Mouse (Mus musculus): ENCODE results near the gene Cdhr5.

The Cdhr5 gene

GRCm38 (mm10) chr7:141276546-141276945, at the start of gene Cdhr5:
Cdhr5 (minus strand) TSS chr7:141276786.
- DNase-seq (ENCODE audit: low read depth, low spot score): no peak

- DNase-seq (ENCODE audit: low read depth, low spot score): no peak
Observed at GRCm38 (mm10) chr7:141324686-141325085, 48.1 kb upstream of the Cdhr5 start.

GRCm38 (mm10) chr7:141319446-141319845, 42.9 kb upstream of the Cdhr5 start:
- DNase-seq (ENCODE audit: low read depth, low spot score): peak; percentile 57

GRCm38 (mm10) chr7:141317619-141318132, 41.1 kb upstream of the Cdhr5 start:
- no peak for DNase-seq (ENCODE audit: low read depth, low spot score)

GRCm38 (mm10) chr7:141315974-141316373, 39.4 kb upstream of the Cdhr5 start:
- DNase-seq (ENCODE audit: low read depth, low spot score): peak; percentile 80

GRCm38 (mm10) chr7:141315076-141315475, 38.5 kb upstream of the Cdhr5 start:
- DNase-seq (ENCODE audit: low read depth, low spot score): no peak

GRCm38 (mm10) chr7:141314416-141314815, 37.8 kb upstream of the Cdhr5 start:
- DNase-seq (ENCODE audit: low read depth, low spot score): no peak

GRCm38 (mm10) chr7:141304537-141304936, 28.0 kb upstream of the Cdhr5 start:
- no peak for DNase-seq (ENCODE audit: low read depth, low spot score)

- DNase-seq (ENCODE audit: low read depth, low spot score): no peak
Observed at GRCm38 (mm10) chr7:141302702-141303268, 26.2 kb upstream of the Cdhr5 start.

- no peak for DNase-seq (ENCODE audit: low read depth, low spot score)
Observed at GRCm38 (mm10) chr7:141301386-141301785, 24.8 kb upstream of the Cdhr5 start.

GRCm38 (mm10) chr7:141299175-141299574, 22.6 kb upstream of the Cdhr5 start:
- no peak for DNase-seq (ENCODE audit: low read depth, low spot score)

GRCm38 (mm10) chr7:141297926-141298650, 21.5 kb upstream of the Cdhr5 start:
- DNase-seq (ENCODE audit: low read depth, low spot score): no peak

GRCm38 (mm10) chr7:141294479-141294878, 17.9 kb upstream of the Cdhr5 start:
- DNase-seq (ENCODE audit: low read depth, low spot score): peak; percentile 27

- DNase-seq (ENCODE audit: low read depth, low spot score): peak; percentile 65
Observed at GRCm38 (mm10) chr7:141293852-141294471, 17.4 kb upstream of the Cdhr5 start.

GRCm38 (mm10) chr7:141292583-141293388, 16.2 kb upstream of the Cdhr5 start:
- no peak for DNase-seq (ENCODE audit: low read depth, low spot score)

- peak; percentile 74 for DNase-seq (ENCODE audit: low read depth, low spot score)
Observed at GRCm38 (mm10) chr7:141291921-141292582, 15.5 kb upstream of the Cdhr5 start, which contains the start of gene Drd4. Drd4 (plus strand) TSS chr7:141292006.

- peak; percentile 45 for DNase-seq (ENCODE audit: low read depth, low spot score)
Observed at GRCm38 (mm10) chr7:141288042-141288441, 11.5 kb upstream of the Cdhr5 start.

GRCm38 (mm10) chr7:141282756-141283155, 6.2 kb upstream of the Cdhr5 start:
- DNase-seq (ENCODE audit: low read depth, low spot score): no peak

- DNase-seq (ENCODE audit: low read depth, low spot score): no peak
Observed at GRCm38 (mm10) chr7:141281442-141281841, 4.9 kb upstream of the Cdhr5 start.

GRCm38 (mm10) chr7:141278766-141279590, 2.4 kb upstream of the Cdhr5 start, which contains the start of gene Sct:
Sct (minus strand) TSS chr7:141279133.
- peak; percentile 75 for DNase-seq (ENCODE audit: low read depth, low spot score)
